Mouse (Mus musculus): Measurements from ENCODE around the gene Wrap73. TPM values are rescaled to one million over a fixed set of nuclear protein-coding genes. Genes with fewer than 3 reads are reported as not detected.

The Wrap73 gene
- polyA plus RNA-seq, 1 experiment from 2014 or later: 47.5 TPM

GRCm38 (mm10) chr4:154119208-154119607 is 23.0 kb upstream of the Wrap73 start:
- Histone ChIP-seq H3K4me3 (no peak overlapping the region), H3K36me3 (replicated peaks) (no peaks in the 10 kb centered on the region), H3K27me3 (ENCODE audit: poor library complexity, severe bottlenecking) (peaks cover 12% of the 10 kb centered on the region), H3K9me3 (no peaks in the 10 kb centered on the region), H3K4me1 (peaks cover 30% of the 10 kb centered on the region), H3K27ac (no peak overlapping the region)
- 90% methylated on average over 9 of the region's 9 CpGs for WGBS
- no peak for DNase-seq (ENCODE audit: extremely low spot score, low spot score)

- 79% methylated on average over 11 of the region's 11 CpGs for WGBS
- H3K27me3 ChIP-seq (ENCODE audit: poor library complexity, severe bottlenecking): peaks cover 22% of the 10 kb centered on the region
Observed at GRCm38 (mm10) chr4:154121800-154122199, 20.4 kb upstream of the Wrap73 start.

GRCm38 (mm10) chr4:154122374-154122773 is 19.8 kb upstream of the Wrap73 start:
- Histone ChIP-seq H3K4me3 (no peak overlapping the region), H3K9me3 (no peaks in the 10 kb centered on the region), H3K27ac (no peak overlapping the region), H3K4me1 (peaks cover 29% of the 10 kb centered on the region), H3K36me3 (replicated peaks) (no peaks in the 10 kb centered on the region), H3K27me3 (ENCODE audit: poor library complexity, severe bottlenecking) (peaks cover 22% of the 10 kb centered on the region)
- no peak for DNase-seq (ENCODE audit: extremely low spot score, low spot score)
- 80% methylated on average over 7 of the region's 7 CpGs for WGBS

More at GRCm38 (mm10) chr4:154121800-154122199, 20.4 kb upstream of the Wrap73 start:
- H3K9me3 ChIP-seq: no peaks in the 10 kb centered on the region
- no peaks in the 10 kb centered on the region for H3K36me3 ChIP-seq (replicated peaks)
- no peak overlapping the region for H3K27ac ChIP-seq
- no peak for DNase-seq (ENCODE audit: extremely low spot score, low spot score)
- no peak overlapping the region for H3K4me3 ChIP-seq
- peaks cover 25% of the 10 kb centered on the region for H3K4me1 ChIP-seq

- Histone ChIP-seq H3K27me3 (ENCODE audit: poor library complexity, severe bottlenecking) (peaks cover 22% of the 10 kb centered on the region), H3K27ac (no peak overlapping the region), H3K9me3 (no peaks in the 10 kb centered on the region), H3K4me3 (no peak overlapping the region), H3K4me1 (peaks cover 32% of the 10 kb centered on the region), H3K36me3 (replicated peaks) (no peaks in the 10 kb centered on the region)
- DNase-seq (ENCODE audit: extremely low spot score, low spot score): no peak
- WGBS: 87% methylated on average over 6 of the region's 6 CpGs
Observed at GRCm38 (mm10) chr4:154123553-154123952, 18.6 kb upstream of the Wrap73 start.

- 77% methylated on average over 5 of the region's 5 CpGs for WGBS
- Histone ChIP-seq H3K36me3 (replicated peaks) (no peaks in the 10 kb centered on the region), H3K27me3 (ENCODE audit: poor library complexity, severe bottlenecking) (peaks cover 29% of the 10 kb centered on the region), H3K4me3 (no peak overlapping the region), H3K9me3 (no peaks in the 10 kb centered on the region), H3K4me1 (peaks cover 28% of the 10 kb centered on the region), H3K27ac (no peak overlapping the region)
- no peak for DNase-seq (ENCODE audit: extremely low spot score, low spot score)
Observed at GRCm38 (mm10) chr4:154125202-154125601, 17.0 kb upstream of the Wrap73 start.

- H3K4me1 ChIP-seq: peaks cover 14% of the 10 kb centered on the region; the same call in 1 of the 2 replicates
- no peaks in the 10 kb centered on the region for H3K9me3 ChIP-seq
- H3K27ac ChIP-seq: no peak overlapping the region
- H3K27me3 ChIP-seq (ENCODE audit: poor library complexity, severe bottlenecking): peaks cover 29% of the 10 kb centered on the region
- H3K36me3 ChIP-seq (replicated peaks): no peaks in the 10 kb centered on the region
- 79% methylated on average over 3 of the region's 3 CpGs for WGBS
- no peak for DNase-seq (ENCODE audit: extremely low spot score, low spot score)
- no peak overlapping the region for H3K4me3 ChIP-seq
Observed at GRCm38 (mm10) chr4:154127273-154127672, 14.9 kb upstream of the Wrap73 start.

- no peaks in the 10 kb centered on the region for H3K36me3 ChIP-seq (replicated peaks)
- 0 out of 2 replicates have a peak, but pooled peaks cover 8% of the 10 kb centered on the region for H3K4me1 ChIP-seq
- H3K4me3 ChIP-seq: no peak overlapping the region
- DNase-seq (ENCODE audit: extremely low spot score, low spot score): no peak
- peaks cover 39% of the 10 kb centered on the region for H3K27me3 ChIP-seq (ENCODE audit: poor library complexity, severe bottlenecking)
- no peaks in the 10 kb centered on the region for H3K9me3 ChIP-seq
- H3K27ac ChIP-seq: no peak overlapping the region
Observed at GRCm38 (mm10) chr4:154129950-154130349, 12.2 kb upstream of the Wrap73 start.

- WGBS: 83% methylated on average over 4 of the region's 4 CpGs
- Histone ChIP-seq H3K27ac (no peak overlapping the region), H3K36me3 (replicated peaks) (no peaks in the 10 kb centered on the region), H3K4me3 (no peak overlapping the region), H3K27me3 (ENCODE audit: poor library complexity, severe bottlenecking) (peaks cover 51% of the 10 kb centered on the region), H3K9me3 (no peaks in the 10 kb centered on the region), H3K4me1 (0 out of 2 replicates have a peak, but pooled peaks cover 8% of the 10 kb centered on the region)
- no peak for DNase-seq (ENCODE audit: extremely low spot score, low spot score)
Observed at GRCm38 (mm10) chr4:154131894-154132293, 10.3 kb upstream of the Wrap73 start.

GRCm38 (mm10) chr4:154134803-154135202 is 7.4 kb upstream of the Wrap73 start:
- no peaks in the 10 kb centered on the region for H3K9me3 ChIP-seq
- no peaks in the 10 kb centered on the region for H3K36me3 ChIP-seq (replicated peaks)
- H3K4me3 ChIP-seq: no peak overlapping the region
- no peak for DNase-seq (ENCODE audit: extremely low spot score, low spot score)
- no peak overlapping the region for H3K27ac ChIP-seq
- H3K27me3 ChIP-seq (ENCODE audit: poor library complexity, severe bottlenecking): peaks cover 73% of the 10 kb centered on the region
- WGBS: 72% methylated on average over 4 of the region's 4 CpGs
- H3K4me1 ChIP-seq: peaks cover 8% of the 10 kb centered on the region

- Histone ChIP-seq H3K4me3 (no peak overlapping the region), H3K27me3 (ENCODE audit: poor library complexity, severe bottlenecking) (peaks cover 92% of the 10 kb centered on the region), H3K9me3 (no peaks in the 10 kb centered on the region), H3K27ac (no peak overlapping the region), H3K36me3 (replicated peaks) (no peaks in the 10 kb centered on the region), H3K4me1 (peaks cover 31% of the 10 kb centered on the region)
- WGBS: 69% methylated on average over 5 of the region's 5 CpGs
- no peak for DNase-seq (ENCODE audit: extremely low spot score, low spot score)
Observed at GRCm38 (mm10) chr4:154137139-154137538, 5.0 kb upstream of the Wrap73 start.

- peak; percentile 45 for DNase-seq (ENCODE audit: extremely low spot score, low spot score)
- Histone ChIP-seq H3K27me3 (ENCODE audit: poor library complexity, severe bottlenecking) (peaks cover 86% of the 10 kb centered on the region), H3K4me3 (peak overlapping the region; percentile 77), H3K4me1 (peaks cover 46% of the 10 kb centered on the region), H3K9me3 (no peaks in the 10 kb centered on the region), H3K27ac (peak overlapping the region; percentile 72), H3K36me3 (replicated peaks) (no peaks in the 10 kb centered on the region)
- under 1% methylated on average over 59 of the region's 59 CpGs for WGBS
Observed at GRCm38 (mm10) chr4:154139671-154140181, 2.4 kb upstream of the Wrap73 start.

- no peaks in the 10 kb centered on the region for H3K9me3 ChIP-seq
- DNase-seq (ENCODE audit: extremely low spot score, low spot score): no peak
- peaks cover 46% of the 10 kb centered on the region for H3K4me1 ChIP-seq
- no peaks in the 10 kb centered on the region for H3K36me3 ChIP-seq (replicated peaks)
- H3K27ac ChIP-seq: peak within 1 kb of the TSS; percentile 72
- 0% methylated on average over 4 of the region's 4 CpGs for WGBS
- H3K27me3 ChIP-seq (ENCODE audit: poor library complexity, severe bottlenecking): peaks cover 83% of the 10 kb centered on the region
- peak within 1 kb of the TSS; percentile 77 for H3K4me3 ChIP-seq
Observed at GRCm38 (mm10) chr4:154140182-154140212, 2.2 kb upstream of the Wrap73 start, which contains the start of gene Trp73. Trp73 (minus strand) TSS chr4:154140208.

- WGBS: under 1% methylated on average over 46 of the region's 46 CpGs
- H3K27me3 ChIP-seq (ENCODE audit: poor library complexity, severe bottlenecking): peaks cover 79% of the 10 kb centered on the region
- H3K36me3 ChIP-seq (replicated peaks): no peaks in the 10 kb centered on the region
- peak overlapping the region; percentile 72 for H3K27ac ChIP-seq
- no peaks in the 10 kb centered on the region for H3K9me3 ChIP-seq
- peak overlapping the region; percentile 77 for H3K4me3 ChIP-seq
- H3K4me1 ChIP-seq: peaks cover 46% of the 10 kb centered on the region
- peak; percentile 47 for DNase-seq (ENCODE audit: extremely low spot score, low spot score)
Observed at GRCm38 (mm10) chr4:154140213-154141008, 1.8 kb upstream of the Wrap73 start.

Measured in forebrain, embryonic 10.5 days (tissue).